Mouse (Mus musculus): Measurements from ENCODE around the gene Irs2. TPM values are rescaled to one million over a fixed set of nuclear protein-coding genes. Genes with fewer than 3 reads are reported as not detected.

The Irs2 gene
- polyA plus RNA-seq, 1 experiment from 2014 or later: 2.3 TPM

DNA sequence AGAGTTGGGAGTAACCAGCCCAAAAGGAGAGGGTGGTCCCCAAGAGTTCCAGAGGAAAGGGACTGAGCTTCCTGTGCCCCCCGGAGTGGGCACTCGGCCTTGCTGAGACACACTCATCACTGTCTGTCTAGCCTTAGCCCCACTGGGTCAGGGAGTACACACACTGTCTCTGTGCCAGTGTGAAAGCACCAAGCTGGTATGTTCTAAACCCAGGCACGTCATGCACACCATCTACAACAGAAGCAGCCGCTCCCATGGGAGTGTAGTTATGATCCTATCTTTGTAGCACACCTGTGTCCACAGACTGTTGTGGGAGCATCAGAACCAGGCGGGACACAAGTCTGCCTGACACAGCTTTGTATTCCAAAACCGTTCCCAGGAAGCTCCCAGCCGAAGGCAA, 31.8 kb upstream of the Irs2 start:
- no peaks in the 10 kb centered on the region for H3K27me3 ChIP-seq (ENCODE audit: control insufficient read depth, insufficient read depth, low read length)

DNA sequence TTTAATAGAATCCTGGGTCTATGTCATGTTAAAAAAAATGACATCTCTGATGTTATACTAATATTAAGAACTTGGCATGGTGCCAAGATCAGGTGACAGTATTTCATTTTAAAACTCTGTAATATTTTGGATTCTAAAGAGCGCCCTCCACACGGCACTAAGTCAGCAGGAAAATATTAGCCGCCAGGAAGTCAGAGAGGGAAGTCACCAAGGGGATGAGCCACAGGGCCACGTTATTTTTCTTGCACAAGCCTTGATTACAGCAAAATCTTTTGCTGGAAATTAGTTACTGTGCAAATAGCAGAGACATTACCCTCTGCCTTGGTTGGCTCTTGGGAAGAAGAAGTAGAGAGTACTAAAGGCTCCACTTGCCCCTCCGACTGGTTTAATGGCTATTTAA, 30.5 kb upstream of the Irs2 start:
- H3K27me3 ChIP-seq (ENCODE audit: control insufficient read depth, insufficient read depth, low read length): no peaks in the 10 kb centered on the region
- no peak overlapping the region for H3K27ac ChIP-seq (ENCODE audit: low read length)
- 0 out of 2 replicates have a peak, but pooled peaks cover 2% of the 10 kb centered on the region for H3K4me1 ChIP-seq (ENCODE audit: control insufficient read depth, insufficient read depth, low read length)
- H3K4me2 ChIP-seq (ENCODE audit: low read depth, low read length): no peak overlapping the region
- no peak overlapping the region for H3K4me3 ChIP-seq (ENCODE audit: low read length)
- WGBS: 71% methylated on average over 5 of the region's 5 CpGs
- no peaks in the 10 kb centered on the region for H3K36me3 ChIP-seq (ENCODE audit: control insufficient read depth, insufficient read depth)
- H3K9ac ChIP-seq (ENCODE audit: low read length): no peak overlapping the region
- no peak for ATAC-seq (replicated peaks; ENCODE audit: extremely low read depth, insufficient read depth, low FRiP score)
- no peaks in the 10 kb centered on the region for H3K9me3 ChIP-seq (replicated peaks; ENCODE audit: control insufficient read depth, low read length)

More for the DNA sequence above, 31.8 kb upstream of the Irs2 start:
- WGBS: 79% methylated on average over 7 of the region's 7 CpGs
- no peak overlapping the region for H3K9ac ChIP-seq (ENCODE audit: low read length)
- no peak overlapping the region for H3K4me3 ChIP-seq (ENCODE audit: low read length)
- H3K4me1 ChIP-seq (ENCODE audit: control insufficient read depth, insufficient read depth, low read length): 0 out of 2 replicates have a peak, but pooled peaks cover 2% of the 10 kb centered on the region
- H3K4me2 ChIP-seq (ENCODE audit: low read depth, low read length): no peak overlapping the region
- ATAC-seq (replicated peaks; ENCODE audit: extremely low read depth, insufficient read depth, low FRiP score): no peak
- H3K27ac ChIP-seq (ENCODE audit: low read length): no peak overlapping the region
- no peaks in the 10 kb centered on the region for H3K36me3 ChIP-seq (ENCODE audit: control insufficient read depth, insufficient read depth)
- H3K9me3 ChIP-seq (replicated peaks; ENCODE audit: control insufficient read depth, low read length): no peaks in the 10 kb centered on the region

DNA sequence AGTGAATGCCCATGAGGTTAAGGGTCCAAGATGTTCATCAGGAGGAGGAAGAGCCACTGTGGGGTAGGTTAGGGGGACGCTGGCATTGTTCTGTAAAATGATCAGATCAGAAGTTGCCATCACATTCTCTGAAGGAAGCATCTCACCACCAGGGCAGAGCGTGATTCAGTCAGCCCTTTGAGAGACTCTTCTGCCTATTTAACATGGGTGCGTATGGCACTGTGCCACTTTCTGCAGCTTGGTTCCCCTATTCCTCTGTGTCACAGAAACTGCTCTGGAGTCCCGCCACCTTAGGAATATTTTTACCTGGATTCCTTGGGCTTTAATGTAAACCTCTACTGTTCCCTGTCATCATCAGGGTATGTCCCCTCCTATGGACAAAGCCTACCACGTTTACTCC, 30.1 kb upstream of the Irs2 start:
- no peak for ATAC-seq (replicated peaks; ENCODE audit: extremely low read depth, insufficient read depth, low FRiP score)
- Histone ChIP-seq H3K4me2 (ENCODE audit: low read depth, low read length) (no peak overlapping the region), H3K9me3 (replicated peaks; ENCODE audit: control insufficient read depth, low read length) (no peaks in the 10 kb centered on the region), H3K9ac (ENCODE audit: low read length) (no peak overlapping the region), H3K36me3 (ENCODE audit: control insufficient read depth, insufficient read depth) (no peaks in the 10 kb centered on the region), H3K4me1 (ENCODE audit: control insufficient read depth, insufficient read depth, low read length) (0 out of 2 replicates have a peak, but pooled peaks cover 2% of the 10 kb centered on the region), H3K27me3 (ENCODE audit: control insufficient read depth, insufficient read depth, low read length) (no peaks in the 10 kb centered on the region), H3K4me3 (ENCODE audit: low read length) (no peak overlapping the region), H3K27ac (ENCODE audit: low read length) (no peak overlapping the region)
- 77% methylated on average over 5 of the region's 5 CpGs for WGBS

DNA sequence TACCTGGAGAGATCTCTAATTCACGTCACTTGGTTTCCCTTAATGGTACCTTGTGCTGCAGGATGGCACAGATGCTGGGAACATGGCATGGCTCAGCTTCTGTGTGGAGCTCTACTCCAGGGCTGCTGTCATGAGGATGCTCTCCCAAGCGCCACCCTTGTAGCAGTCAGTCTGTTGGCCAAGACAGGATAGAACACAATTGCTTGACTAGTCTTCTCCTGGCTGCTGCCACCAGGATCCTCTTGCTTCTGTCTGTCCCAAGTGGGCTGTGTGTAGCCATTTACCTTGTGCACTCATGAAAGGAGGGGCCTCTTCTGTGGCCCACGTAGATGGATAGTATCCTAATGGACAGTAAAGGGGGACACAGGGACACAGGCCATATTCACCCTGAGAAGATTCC, 28.5 kb upstream of the Irs2 start:
- H3K27me3 ChIP-seq (ENCODE audit: control insufficient read depth, insufficient read depth, low read length): no peaks in the 10 kb centered on the region
- no peak for ATAC-seq (replicated peaks; ENCODE audit: extremely low read depth, insufficient read depth, low FRiP score)
- no peak overlapping the region for H3K27ac ChIP-seq (ENCODE audit: low read length)
- H3K4me2 ChIP-seq (ENCODE audit: low read depth, low read length): no peak overlapping the region
- no peaks in the 10 kb centered on the region for H3K36me3 ChIP-seq (ENCODE audit: control insufficient read depth, insufficient read depth)
- H3K4me1 ChIP-seq (ENCODE audit: control insufficient read depth, insufficient read depth, low read length): no peaks in the 10 kb centered on the region
- H3K9ac ChIP-seq (ENCODE audit: low read length): no peak overlapping the region
- no peaks in the 10 kb centered on the region for H3K9me3 ChIP-seq (replicated peaks; ENCODE audit: control insufficient read depth, low read length)
- 84% methylated on average over 3 of the region's 3 CpGs for WGBS
- no peak overlapping the region for H3K4me3 ChIP-seq (ENCODE audit: low read length)

DNA sequence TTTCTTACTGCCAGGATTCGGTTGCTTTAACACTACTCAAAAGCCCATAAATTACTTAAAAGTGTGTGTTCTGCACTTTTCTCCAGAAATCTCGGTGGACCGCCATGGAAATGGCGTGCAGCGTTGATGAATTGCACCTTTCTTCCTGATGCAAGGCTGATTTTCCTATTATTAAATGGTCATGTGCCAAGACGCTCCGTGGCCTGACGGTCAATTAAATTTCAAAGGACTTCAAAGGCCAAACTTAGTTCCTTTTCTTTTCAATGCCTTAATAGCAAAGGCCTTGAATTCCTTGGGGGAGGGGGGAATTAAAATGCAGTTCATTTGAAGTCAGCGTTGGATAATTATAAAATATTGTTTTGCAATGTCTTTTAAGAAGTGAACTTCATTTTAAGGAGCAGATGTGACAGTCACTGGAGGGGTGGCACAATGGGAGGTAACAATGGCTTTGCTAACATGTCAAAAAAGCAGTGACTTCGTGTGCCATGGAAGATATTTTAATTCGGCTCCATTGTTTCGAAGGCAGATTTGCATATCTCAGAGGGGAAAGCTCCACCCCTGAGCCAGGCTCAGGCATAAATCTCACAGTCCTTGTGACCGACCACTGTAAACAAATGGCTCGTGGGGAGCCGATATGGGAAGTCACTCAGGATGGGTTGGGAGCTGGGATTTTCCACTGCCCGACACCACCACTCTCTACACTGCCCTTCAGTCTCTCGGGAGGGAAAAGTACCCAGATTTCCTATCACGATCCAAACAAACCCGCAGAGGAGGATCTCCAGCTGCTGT, 27.6 kb upstream of the Irs2 start:
- peak; percentile 58 for ATAC-seq (replicated peaks; ENCODE audit: extremely low read depth, insufficient read depth, low FRiP score)
- H3K4me3 ChIP-seq (ENCODE audit: low read length): 0 out of 2 replicates have a peak overlapping the region, but pooled peaks have one; percentile 4
- H3K4me2 ChIP-seq (ENCODE audit: low read depth, low read length): peak overlapping the region; percentile 51
- H3K9me3 ChIP-seq (replicated peaks; ENCODE audit: control insufficient read depth, low read length): no peaks in the 10 kb centered on the region
- 42% methylated on average over 19 of the region's 19 CpGs for WGBS
- no peaks in the 10 kb centered on the region for H3K27me3 ChIP-seq (ENCODE audit: control insufficient read depth, insufficient read depth, low read length)
- no peaks in the 10 kb centered on the region for H3K36me3 ChIP-seq (ENCODE audit: control insufficient read depth, insufficient read depth)
- no peak overlapping the region for H3K9ac ChIP-seq (ENCODE audit: low read length)
- H3K4me1 ChIP-seq (ENCODE audit: control insufficient read depth, insufficient read depth, low read length): no peaks in the 10 kb centered on the region
- no peak overlapping the region for H3K27ac ChIP-seq (ENCODE audit: low read length)

GRCm38 (mm10) chr8:11024871-11025270, 16.6 kb upstream of the Irs2 start:
- Histone ChIP-seq H3K9me3 (replicated peaks; ENCODE audit: control insufficient read depth, low read length) (no peaks in the 10 kb centered on the region), H3K4me1 (ENCODE audit: control insufficient read depth, insufficient read depth, low read length) (no peaks in the 10 kb centered on the region), H3K4me3 (ENCODE audit: low read length) (no peak overlapping the region), H3K9ac (ENCODE audit: low read length) (no peak overlapping the region), H3K4me2 (ENCODE audit: low read depth, low read length) (no peak overlapping the region), H3K27ac (ENCODE audit: low read length) (no peak overlapping the region), H3K36me3 (ENCODE audit: control insufficient read depth, insufficient read depth) (no peaks in the 10 kb centered on the region), H3K27me3 (ENCODE audit: control insufficient read depth, insufficient read depth, low read length) (no peaks in the 10 kb centered on the region)
- WGBS: 49% methylated on average over 3 of the region's 3 CpGs
- ATAC-seq (replicated peaks; ENCODE audit: extremely low read depth, insufficient read depth, low FRiP score): no peak

DNA sequence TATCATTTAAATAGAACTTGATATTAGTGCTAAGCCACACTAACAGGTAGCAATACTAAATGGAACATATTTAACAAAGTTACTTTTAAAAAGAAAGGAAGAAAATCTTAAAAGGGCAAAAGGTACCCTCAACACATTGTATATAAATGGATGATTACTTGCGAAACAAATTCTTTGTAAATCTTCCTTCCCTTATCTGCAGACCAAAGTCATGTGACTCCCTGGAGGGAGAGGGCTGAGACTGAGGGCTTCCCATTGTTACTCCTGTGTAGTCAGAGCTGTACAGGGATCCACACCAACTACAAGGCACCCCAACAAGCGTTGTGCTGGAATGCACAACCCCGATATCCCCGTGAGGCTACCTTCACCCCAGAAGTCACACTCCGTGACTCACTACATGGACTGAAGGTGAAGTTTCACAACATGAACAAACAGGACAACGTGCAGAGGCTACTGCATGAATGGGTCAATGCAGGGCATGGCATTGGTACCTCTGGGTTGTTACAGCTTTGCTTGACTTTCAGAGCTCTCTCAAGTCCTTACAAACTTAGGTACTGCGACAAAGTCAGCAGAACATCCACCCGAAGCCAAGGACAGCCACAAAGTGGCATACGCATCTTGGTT, 12.8 kb upstream of the Irs2 start:
- no peaks in the 10 kb centered on the region for H3K36me3 ChIP-seq (ENCODE audit: control insufficient read depth, insufficient read depth)
- no peak for ATAC-seq (replicated peaks; ENCODE audit: extremely low read depth, insufficient read depth, low FRiP score)
- no peak overlapping the region for H3K27ac ChIP-seq (ENCODE audit: low read length)
- H3K4me2 ChIP-seq (ENCODE audit: low read depth, low read length): no peak overlapping the region
- no peaks in the 10 kb centered on the region for H3K4me1 ChIP-seq (ENCODE audit: control insufficient read depth, insufficient read depth, low read length)
- H3K4me3 ChIP-seq (ENCODE audit: low read length): no peak overlapping the region
- H3K27me3 ChIP-seq (ENCODE audit: control insufficient read depth, insufficient read depth, low read length): no peaks in the 10 kb centered on the region
- no peaks in the 10 kb centered on the region for H3K9me3 ChIP-seq (replicated peaks; ENCODE audit: control insufficient read depth, low read length)
- no peak overlapping the region for H3K9ac ChIP-seq (ENCODE audit: low read length)
- WGBS: 88% methylated on average over 9 of the region's 9 CpGs

GRCm38 (mm10) chr8:11015622-11016021, 7.4 kb upstream of the Irs2 start:
- no peak overlapping the region for H3K4me3 ChIP-seq (ENCODE audit: low read length)
- H3K4me1 ChIP-seq (ENCODE audit: control insufficient read depth, insufficient read depth, low read length): peaks cover 11% of the 10 kb centered on the region; the same call in 1 of the 2 replicates
- no peaks in the 10 kb centered on the region for H3K36me3 ChIP-seq (ENCODE audit: control insufficient read depth, insufficient read depth)
- no peaks in the 10 kb centered on the region for H3K27me3 ChIP-seq (ENCODE audit: control insufficient read depth, insufficient read depth, low read length)
- H3K9ac ChIP-seq (ENCODE audit: low read length): no peak overlapping the region
- H3K9me3 ChIP-seq (replicated peaks; ENCODE audit: control insufficient read depth, low read length): no peaks in the 10 kb centered on the region
- WGBS: 77% methylated on average over 3 of the region's 3 CpGs
- no peak for ATAC-seq (replicated peaks; ENCODE audit: extremely low read depth, insufficient read depth, low FRiP score)
- H3K27ac ChIP-seq (ENCODE audit: low read length): no peak overlapping the region
- no peak overlapping the region for H3K4me2 ChIP-seq (ENCODE audit: low read depth, low read length)

- H3K4me2 ChIP-seq (ENCODE audit: low read depth, low read length): no peak overlapping the region
- H3K9ac ChIP-seq (ENCODE audit: low read length): peak overlapping the region; percentile 60; the same call in 1 of the 2 replicates
- peak overlapping the region; percentile 70 for H3K27ac ChIP-seq (ENCODE audit: low read length)
- H3K36me3 ChIP-seq (ENCODE audit: control insufficient read depth, insufficient read depth): no peaks in the 10 kb centered on the region
- 3% methylated on average over 6 of the region's 6 CpGs for WGBS
- no peaks in the 10 kb centered on the region for H3K27me3 ChIP-seq (ENCODE audit: control insufficient read depth, insufficient read depth, low read length)
- H3K9me3 ChIP-seq (replicated peaks; ENCODE audit: control insufficient read depth, low read length): no peaks in the 10 kb centered on the region
- H3K4me3 ChIP-seq (ENCODE audit: low read length): no peak overlapping the region
- peaks cover 17% of the 10 kb centered on the region; the same call in 1 of the 2 replicates for H3K4me1 ChIP-seq (ENCODE audit: control insufficient read depth, insufficient read depth, low read length)
- ATAC-seq (replicated peaks; ENCODE audit: extremely low read depth, insufficient read depth, low FRiP score): no peak
Measured at GRCm38 (mm10) chr8:11013258-11013657, 5.0 kb upstream of the Irs2 start.

Measured in heart, embryonic 16.5 days (tissue).